Mouse (Mus musculus) MEL (cell line): Measurements from ENCODE around the gene Aspdh. TPM values are rescaled to one million over a fixed set of nuclear protein-coding genes. Genes with fewer than 3 reads are reported as not detected.

Experiments
- DNase-seq: peaks from one replicate; pipeline ENCODE4 v3.0.0; 2011; ENCODE audit warnings: low read depth, low spot score
- H3K27ac ChIP-seq: 2 replicates; pipeline ENCODE4 v1.5.1; 2012; ENCODE audit warnings: low read depth, mild to moderate bottlenecking, control low read depth, low read length, moderate library complexity; ENCODE audit not compliant: control insufficient read depth
- H3K27me3 ChIP-seq, 2 experiments: fragments of 150-350 bp in 1 of 2; sonication (generic) in 1 of 2; 2 replicates each; pipeline ENCODE4 v1.6.1; 2012; ENCODE audit warnings: low read length in 2 of 2, mild to moderate bottlenecking in 2 of 2, improper control_type of control experiment in 1 of 2, moderate library complexity in 1 of 2; ENCODE audit not compliant: insufficient read depth in 2 of 2, control insufficient read depth in 1 of 2
- H3K36me3 ChIP-seq, 2 experiments: 2 replicates each; pipeline ENCODE4 v1.6.1; 2012 to 2014; ENCODE audit warnings: low read length in 2 of 2, improper control_type of control experiment in 1 of 2, inconsistent platforms in 1 of 2, mild to moderate bottlenecking in 1 of 2; ENCODE audit not compliant: insufficient read depth in 2 of 2, control insufficient read depth in 1 of 2
- H3K4me1 ChIP-seq, 2 experiments: fragments of 150-350 bp in 1 of 2; sonication (generic) in 1 of 2; 2 replicates each; pipeline ENCODE4 v1.6.1; 2012; ENCODE audit warnings: low read length in 2 of 2, improper control_type of control experiment in 1 of 2, mild to moderate bottlenecking in 1 of 2; ENCODE audit not compliant: insufficient read depth in 2 of 2, control insufficient read depth in 1 of 2
- H3K4me3 ChIP-seq, 2 experiments: fragments of 150-350 bp in 1 of 2; sonication (generic) in 1 of 2; 2 replicates each; pipeline ENCODE4 v1.5.1; 2012; ENCODE audit warnings: low read depth in 2 of 2, low read length in 2 of 2, mild to moderate bottlenecking in 2 of 2, moderate library complexity in 2 of 2, control low read depth in 1 of 2, improper control_type of control experiment in 1 of 2; ENCODE audit not compliant: control insufficient read depth in 1 of 2, insufficient read depth in 1 of 2
- H3K79me2 ChIP-seq: 2 replicates; pipeline ENCODE4 v1.6.1; 2012; ENCODE audit warnings: mild to moderate bottlenecking, low read length, moderate library complexity; ENCODE audit not compliant: control insufficient read depth, poor library complexity, insufficient read depth
- H3K9ac ChIP-seq: 2 replicates; pipeline ENCODE4 v1.6.1; 2012; ENCODE audit warnings: low read depth, mild to moderate bottlenecking, control low read depth, low read length, moderate library complexity; ENCODE audit not compliant: control insufficient read depth, poor library complexity, severe bottlenecking
- H3K9me3 ChIP-seq: fragments of 150-350 bp; sonication (generic); replicated peaks from 2 replicates; pipeline ENCODE4 v1.6.1; 2012; ENCODE audit warnings: mild to moderate bottlenecking, low read length, improper control_type of control experiment, moderate library complexity; ENCODE audit not compliant: insufficient read depth
- CHD1 ChIP-seq: IDR thresholded peaks from 2 replicates; pipeline ENCODE4 v1.6.1; 2012; ENCODE audit warnings: low read depth, mild to moderate bottlenecking, inconsistent platforms, low read length, improper control_type of control experiment
- ELF1 ChIP-seq: IDR thresholded peaks from 2 replicates; pipeline ENCODE4 v1.6.1; 2014; ENCODE audit warnings: low read depth, mild to moderate bottlenecking, inconsistent platforms, low read length, improper control_type of control experiment, moderate library complexity
- GABPA ChIP-seq: IDR thresholded peaks from 2 replicates; pipeline ENCODE4 v1.6.1; 2012; ENCODE audit warnings: low read depth, mild to moderate bottlenecking, inconsistent platforms, low read length, improper control_type of control experiment, moderate library complexity
- HCFC1 ChIP-seq: IDR thresholded peaks from 2 replicates; pipeline ENCODE4 v1.6.1; 2012; ENCODE audit warnings: low read depth, mild to moderate bottlenecking, inconsistent platforms, low read length, improper control_type of control experiment, moderate library complexity
- MAFK ChIP-seq: IDR thresholded peaks from 2 replicates; pipeline ENCODE4 v1.6.1; 2011; ENCODE audit warnings: low read depth, mild to moderate bottlenecking, low read length, improper control_type of control experiment, borderline replicate concordance
- MAX ChIP-seq: IDR thresholded peaks from 2 replicates; pipeline ENCODE4 v1.6.1; 2011; ENCODE audit warnings: low read length, improper control_type of control experiment
- MEF2A ChIP-seq: IDR thresholded peaks from 2 replicates; pipeline ENCODE4 v1.6.1; 2014; ENCODE audit warnings: low read depth, mild to moderate bottlenecking, inconsistent platforms, low read length, improper control_type of control experiment; ENCODE audit not compliant: poor library complexity, insufficient replicate concordance, severe bottlenecking; ENCODE audit errors: extremely low read depth
- POLR2AphosphoS5 ChIP-seq: IDR thresholded peaks from 2 replicates; pipeline ENCODE4 v1.6.1; 2012; ENCODE audit warnings: low read depth, borderline replicate concordance, mild to moderate bottlenecking, inconsistent platforms, low read length, moderate library complexity, mixed read lengths
- polyA plus RNA-seq, 2 experiments: library from polyadenylated mRNA; stranded (reverse) in 1 of 2; unstranded in 1 of 2; fragments of >175 nt in 1 of 2; fragments of >200 nt in 1 of 2; gene quantifications; 2 replicates each; pipeline versions ENCODE4 v1.2.1 to v1.2.4; 2012; ENCODE audit warnings: low replicate concordance in 2 of 2, low read depth in 1 of 2; ENCODE audit not compliant: insufficient read length in 2 of 2, insufficient read depth in 1 of 2, missing spikeins in 1 of 2
- total RNA-seq: library from RNA; depleted of rRNA; stranded (reverse); fragments of 300-350 nt; gene quantifications from 2 replicates; pipeline ENCODE4 v1.2.3, GENCODE M21; 2012; rRNA removed

Aspdh gene
- total and polyA plus RNA-seq, 3 experiments, result 0.89 TPM; not detected in 2

- TF ChIP-seq MEF2A, result no peak
- no peak for TF ChIP-seq POLR2AphosphoS5
- TF ChIP-seq ELF1, result no peak
- no peak for TF ChIP-seq GABPA
- TF ChIP-seq HCFC1, result no peak
- no peak for TF ChIP-seq CHD1
- TF ChIP-seq MAFK, result no peak
- no peak for TF ChIP-seq MAX
These were observed 42.3 kb downstream of the Aspdh start for GRCm38 (mm10) chr7:44507491-44507890.

More at GRCm38 (mm10) chr7:44507491-44507890, 42.3 kb downstream of the Aspdh start:
- no peaks in the 10 kb centered on the region for H3K36me3 ChIP-seq
- no peaks in the 10 kb centered on the region for H3K79me2 ChIP-seq
- H3K27ac ChIP-seq, result no peak overlapping the region
- no peaks in the 10 kb centered on the region for H3K4me1 ChIP-seq
- H3K27me3 ChIP-seq, result peaks cover 0 to 3% of the 10 kb centered on the region in 2 experiments; a peak in 1 of 4 replicates
- H3K9ac ChIP-seq, result no peak overlapping the region
- H3K9me3 ChIP-seq, result no peaks in the 10 kb centered on the region
- no peak overlapping the region for H3K4me3 ChIP-seq
- no peak for DNase-seq

Other genes with a start within 250 kb of the Aspdh start
- gene Klk1b5, start 249.4 kb upstream of the Aspdh start, total RNA-seq, result not detected in 2 replicates
- gene Klk1b5, start 249.4 kb upstream of the Aspdh start, polyA plus RNA-seq, result not detected
- gene Klk1, start 240.0 kb upstream of the Aspdh start, total RNA-seq, result not detected in 2 replicates
- not detected for gene Klk1, start 240.0 kb upstream of the Aspdh start, polyA plus RNA-seq
- not detected in 2 replicates for gene Gm36864, start 229.2 kb upstream of the Aspdh start, total RNA-seq
- under 1 TPM in 1 of 2 experiments, not detected in 1; 0.08 TPM for gene Gm36864, start 229.2 kb upstream of the Aspdh start, polyA plus RNA-seq
- gene 1700028J19Rik, start 218.7 kb upstream of the Aspdh start, total RNA-seq, result 0.46 and 0.62 TPM in 2 replicates
- gene 1700028J19Rik, start 218.7 kb upstream of the Aspdh start, polyA plus RNA-seq, result 1 to 10 TPM in 1 of 2 experiments, not detected in 1; 1.2 TPM
- 89.1 and 148 TPM in 2 replicates for gene 2410002F23Rik, start 218.7 kb upstream of the Aspdh start, total RNA-seq
- 100 to 1,000 TPM; 174 to 841 TPM for gene 2410002F23Rik, start 218.7 kb upstream of the Aspdh start, polyA plus RNA-seq
- 0.10 and 0.12 TPM in 2 replicates for gene Acp4, start 208.0 kb upstream of the Aspdh start, total RNA-seq
- under 1 TPM in 1 of 2 experiments, not detected in 1; 0.14 TPM for gene Acp4, start 208.0 kb upstream of the Aspdh start, polyA plus RNA-seq
- not detected in 2 replicates for gene Gm15517, start 203.9 kb upstream of the Aspdh start, total RNA-seq
- not detected for gene Gm15517, start 203.9 kb upstream of the Aspdh start, polyA plus RNA-seq
- 0.33 and 0.39 TPM in 2 replicates for gene Clec11a, start 158.5 kb upstream of the Aspdh start, total RNA-seq
- under 1 TPM in 1 of 2 experiments, not detected in 1; 0.33 TPM for gene Clec11a, start 158.5 kb upstream of the Aspdh start, polyA plus RNA-seq
- gene Shank1, start 155.1 kb upstream of the Aspdh start, total RNA-seq, result 0.12 and 0.29 TPM in 2 replicates
- gene Shank1, start 155.1 kb upstream of the Aspdh start, polyA plus RNA-seq, result 1 to 10 TPM in 1 of 2 experiments, not detected in 1; 3.9 TPM
- 0.08 and 0.20 TPM in 2 replicates for gene Syt3, start 81.3 kb upstream of the Aspdh start, total RNA-seq
- gene Syt3, start 81.3 kb upstream of the Aspdh start, polyA plus RNA-seq, result under 1 TPM in 1 of 2 experiments, not detected in 1; 0.56 TPM
- gene 1700008O03Rik, start 79.6 kb upstream of the Aspdh start, total RNA-seq, result not detected in 2 replicates
- gene 1700008O03Rik, start 79.6 kb upstream of the Aspdh start, polyA plus RNA-seq, result under 1 TPM in 1 of 2 experiments, not detected in 1; 0.95 TPM
- 0.52 and 0.58 TPM in 2 replicates for gene Lrrc4b, start 36.4 kb upstream of the Aspdh start, total RNA-seq
- 1 to 10 TPM in 1 of 2 experiments, not detected in 1; 4.4 TPM for gene Lrrc4b, start 36.4 kb upstream of the Aspdh start, polyA plus RNA-seq
- gene Josd2, start 2.6 kb downstream of the Aspdh start, total RNA-seq, result 58.4 and 95.5 TPM in 2 replicates
- gene Josd2, start 2.6 kb downstream of the Aspdh start, polyA plus RNA-seq, result 100 to 1,000 TPM in 1 of 2 experiments, not detected in 1; 141 TPM
- 81.3 and 91.4 TPM in 2 replicates for gene Emc10, start 31.1 kb downstream of the Aspdh start, total RNA-seq
- gene Emc10, start 31.1 kb downstream of the Aspdh start, polyA plus RNA-seq, result 100 to 1,000 TPM in 1 of 2 experiments, not detected in 1; 149 TPM
- gene Fam71e1, start 31.2 kb downstream of the Aspdh start, total RNA-seq, result 0.69 and 1.2 TPM in 2 replicates
- gene Fam71e1, start 31.2 kb downstream of the Aspdh start, polyA plus RNA-seq, result 1 to 10 TPM in 1 of 2 experiments, not detected in 1; 2.0 TPM
- not detected in 2 replicates for gene Mybpc2, start 59.3 kb downstream of the Aspdh start, total RNA-seq
- not detected for gene Mybpc2, start 59.3 kb downstream of the Aspdh start, polyA plus RNA-seq
- gene Spib, start 66.7 kb downstream of the Aspdh start, total RNA-seq, result 0.04 and 0.10 TPM in 2 replicates
- gene Spib, start 66.7 kb downstream of the Aspdh start, polyA plus RNA-seq, result under 1 TPM in 1 of 2 experiments, not detected in 1; 0.13 TPM
- 82.6 and 87.8 TPM in 2 replicates for gene Pold1, start 83.5 kb downstream of the Aspdh start, total RNA-seq
- gene Pold1, start 83.5 kb downstream of the Aspdh start, polyA plus RNA-seq, result 100 to 1,000 TPM in 1 of 2 experiments, not detected in 1; 104 TPM
- 42.3 and 49.7 TPM in 2 replicates for gene Nr1h2, start 88.6 kb downstream of the Aspdh start, total RNA-seq
- 10 to 100 TPM in 1 of 2 experiments, not detected in 1; 82.3 TPM for gene Nr1h2, start 88.6 kb downstream of the Aspdh start, polyA plus RNA-seq
- 0.23 TPM in 1 of 2 replicates, not detected in the other for gene Napsa, start 107.0 kb downstream of the Aspdh start, total RNA-seq
- under 1 TPM in 1 of 2 experiments, not detected in 1; 0.33 TPM for gene Napsa, start 107.0 kb downstream of the Aspdh start, polyA plus RNA-seq
- not detected in 2 replicates for gene Kcnc3, start 125.3 kb downstream of the Aspdh start, total RNA-seq
- gene Kcnc3, start 125.3 kb downstream of the Aspdh start, polyA plus RNA-seq, result not detected
- under 0.01 and 0.07 TPM in 2 replicates for gene Myh14, start 205.5 kb downstream of the Aspdh start, total RNA-seq
- under 1 TPM in 1 of 2 experiments, not detected in 1; 0.08 TPM for gene Myh14, start 205.5 kb downstream of the Aspdh start, polyA plus RNA-seq
- not detected in 2 replicates for gene Izumo2, start 243.4 kb downstream of the Aspdh start, total RNA-seq
- gene Izumo2, start 243.4 kb downstream of the Aspdh start, polyA plus RNA-seq, result not detected